Mouse (Mus musculus) right cerebral cortex, adult 2 months (tissue): ENCODE measurements around the gene Atp2a2.
A peak's percentile ranks its signal among the peaks of the same experiment; 100 is the strongest.

Experiments
- DNase-seq, 2 experiments: peaks; one replicate each; pipeline ENCODE4 v3.0.0; 2021 to 2022; ENCODE audit warnings: low spot score in 2 of 2

Atp2a2 gene

GRCm38 (mm10) chr5:122520254-122521129 lies 18.5 kb upstream of the Atp2a2 start:
- no peak for DNase-seq

GRCm38 (mm10) chr5:122519043-122519660 lies 17.1 kb upstream of the Atp2a2 start:
- DNase-seq: no peak

GRCm38 (mm10) chr5:122518247-122518646 lies 16.2 kb upstream of the Atp2a2 start:
- DNase-seq: no peak

- no peak for DNase-seq
Observed at GRCm38 (mm10) chr5:122516901-122517300, 14.9 kb upstream of the Atp2a2 start.

GRCm38 (mm10) chr5:122516029-122516730 lies 14.2 kb upstream of the Atp2a2 start:
- DNase-seq: no peak

- no peak for DNase-seq
Observed at GRCm38 (mm10) chr5:122514127-122514521, 12.1 kb upstream of the Atp2a2 start.

DNA sequence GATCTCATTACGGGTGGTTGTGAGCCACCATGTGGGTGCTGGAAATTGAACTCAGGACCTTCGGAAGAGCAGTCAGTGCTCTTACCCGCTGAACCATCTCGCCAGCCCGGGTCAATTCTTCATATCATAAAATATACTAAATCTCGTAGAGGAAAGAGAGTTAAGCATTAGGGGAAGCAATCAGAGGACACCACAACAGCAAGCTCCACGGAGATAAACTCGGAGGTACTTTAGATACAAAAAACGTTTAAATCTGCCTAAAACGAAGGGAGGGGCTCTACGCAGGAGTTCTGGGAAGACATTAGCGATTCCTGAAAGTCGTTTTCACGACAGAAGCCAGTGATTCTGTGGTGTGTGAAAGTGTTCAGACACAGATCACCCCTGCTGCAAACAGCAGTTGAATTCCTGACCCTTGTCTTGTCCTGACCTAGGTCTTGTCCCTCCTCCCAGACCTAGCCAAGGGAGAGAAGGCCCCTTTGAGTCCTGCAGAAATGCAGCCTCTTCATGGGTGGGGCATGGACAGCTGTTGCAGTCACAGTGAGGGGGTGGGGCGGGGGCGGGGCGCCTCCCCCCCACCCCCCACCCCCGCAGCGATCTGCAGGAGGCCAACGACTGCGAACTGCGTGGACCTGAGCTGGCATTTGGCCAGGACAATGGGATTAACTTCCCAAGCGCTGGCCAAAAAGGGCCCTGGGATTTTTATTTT lies 11.5 kb upstream of the Atp2a2 start:
- DNase-seq: no peak

GRCm38 (mm10) chr5:122512011-122512410 lies 10.0 kb upstream of the Atp2a2 start:
- no peak for DNase-seq

GRCm38 (mm10) chr5:122511405-122511804 lies 9.4 kb upstream of the Atp2a2 start:
- no peak for DNase-seq

DNA sequence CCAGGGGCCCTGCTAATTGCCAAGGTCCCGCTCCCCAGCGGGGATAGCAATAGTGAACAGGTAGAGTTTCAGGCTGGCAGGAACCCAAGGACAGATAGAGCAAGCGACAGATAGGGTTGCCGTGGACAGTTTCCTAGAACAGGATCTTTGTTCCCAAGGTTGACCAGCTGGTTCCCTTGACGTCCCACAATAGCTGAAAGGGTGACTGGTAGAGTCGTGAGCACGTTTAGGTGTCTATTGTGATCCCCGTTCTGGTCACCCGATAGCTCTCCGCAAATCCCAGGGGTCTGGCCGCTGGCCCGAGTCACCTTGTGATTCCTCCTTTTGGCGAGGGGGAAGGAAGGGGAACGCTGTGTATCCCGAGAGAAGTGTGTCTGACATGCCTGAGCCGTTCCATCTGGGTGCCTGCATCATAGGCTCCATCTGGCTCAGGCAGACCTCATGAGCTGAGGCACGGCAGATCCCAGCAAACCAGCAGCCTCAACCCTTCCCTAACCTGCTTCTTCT lies 8.7 kb upstream of the Atp2a2 start:
- no peak for DNase-seq

GRCm38 (mm10) chr5:122509608-122510007 lies 7.6 kb upstream of the Atp2a2 start:
- no peak for DNase-seq

- DNase-seq: no peak
Observed at GRCm38 (mm10) chr5:122508861-122509306, 6.9 kb upstream of the Atp2a2 start.

- DNase-seq: no peak
Observed at GRCm38 (mm10) chr5:122507396-122507795, 5.4 kb upstream of the Atp2a2 start.

DNA sequence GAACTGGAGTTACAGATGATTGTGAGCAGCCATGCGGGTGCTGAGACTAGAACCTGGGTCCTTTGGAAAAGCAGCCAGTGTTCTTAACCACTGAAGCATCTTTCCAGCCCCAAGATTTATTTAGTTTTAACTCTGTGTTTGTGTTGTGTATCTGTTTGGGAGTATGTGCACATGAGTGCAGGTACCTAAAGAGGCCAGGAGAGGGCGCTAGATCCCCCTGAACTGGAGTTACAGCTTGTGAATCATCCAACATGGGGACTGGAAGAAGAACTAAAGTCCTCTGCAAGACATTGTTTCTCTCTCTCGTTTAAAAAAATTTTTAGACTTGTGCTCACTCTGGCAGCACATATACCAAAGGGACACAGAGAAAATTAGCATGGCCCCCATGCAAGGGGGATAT lies 4.4 kb upstream of the Atp2a2 start:
- no peak for DNase-seq

DNA sequence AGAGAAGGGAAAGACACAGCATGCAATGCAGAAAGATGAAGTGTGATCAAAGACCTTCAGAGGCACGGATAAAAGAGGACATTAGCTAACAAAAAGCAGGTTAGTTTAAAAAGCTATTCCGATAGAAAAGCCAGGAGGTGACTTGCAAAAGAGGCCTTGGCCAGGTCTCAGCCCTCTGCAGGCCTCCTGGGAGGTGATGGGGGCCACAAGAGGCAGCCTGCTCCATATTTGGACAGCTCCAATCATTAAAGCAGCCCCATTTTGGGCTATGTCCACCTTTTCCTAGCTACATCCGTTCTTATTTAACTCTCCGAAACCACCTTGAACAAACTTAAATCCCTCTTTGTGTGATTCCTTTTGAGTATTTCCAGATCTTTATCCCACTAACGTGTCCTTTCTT lies 3.5 kb upstream of the Atp2a2 start:
- DNase-seq: no peak

- DNase-seq: no peak
Observed at GRCm38 (mm10) chr5:122503760-122504119, 1.7 kb upstream of the Atp2a2 start.

DNA sequence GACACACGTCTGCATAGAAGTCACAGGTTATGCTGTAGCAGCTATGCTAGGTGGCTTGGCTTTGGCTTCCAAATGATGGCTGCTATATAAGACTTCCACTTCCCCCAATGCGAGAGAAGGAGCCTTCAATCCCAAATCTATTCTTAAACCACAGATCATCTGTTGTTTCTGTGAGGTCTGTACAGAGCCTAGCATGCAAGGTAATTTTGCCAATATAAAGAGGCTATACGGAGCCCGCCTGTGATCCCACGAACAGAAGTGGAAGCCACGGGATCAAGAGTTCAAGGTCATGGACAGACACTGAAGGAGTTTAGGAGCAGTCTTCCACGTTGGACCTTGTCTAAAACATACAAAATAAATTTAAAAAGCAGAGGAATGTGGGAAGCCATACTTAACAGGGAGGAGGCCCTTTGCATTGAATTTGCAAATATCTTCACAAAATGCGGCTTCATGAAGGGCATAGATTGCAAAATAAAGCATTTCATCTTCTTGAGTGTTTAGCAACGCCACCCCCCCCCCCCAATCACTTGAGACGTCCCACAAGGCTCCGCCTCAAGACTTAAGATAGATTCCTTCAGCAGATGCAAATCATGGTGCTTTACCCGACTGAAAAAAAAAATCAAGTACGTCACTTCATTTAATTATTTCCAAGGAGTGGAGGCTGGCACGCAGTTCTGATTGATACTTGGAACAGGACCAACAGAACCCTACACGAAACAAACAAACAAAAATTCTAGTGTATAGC lies 1.2 kb upstream of the Atp2a2 start:
- peak in 1 of 2 experiments; percentile 27 for DNase-seq

GRCm38 (mm10) chr5:122501101-122502076 lies 636 bp downstream of the Atp2a2 start:
- peak; percentile 33 to 43 for DNase-seq

DNA sequence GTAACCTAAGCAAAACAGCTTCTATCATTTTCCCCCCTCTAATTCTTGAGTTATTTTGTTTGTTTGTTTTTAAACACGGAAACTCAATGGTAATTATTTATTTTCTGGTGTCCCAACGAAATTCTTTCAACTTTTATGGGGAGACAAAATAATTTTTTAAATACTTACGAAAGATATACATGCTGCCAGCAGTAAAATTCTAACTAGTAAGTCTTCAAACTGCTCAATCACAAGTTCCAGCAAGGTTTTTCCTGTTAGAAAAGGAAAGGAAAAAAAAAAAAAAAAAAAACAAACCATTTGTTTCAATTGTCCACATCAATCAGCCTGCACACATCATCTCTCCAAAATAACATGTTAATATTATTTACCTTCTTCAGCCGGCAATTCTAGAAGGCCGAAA lies 1.5 kb downstream of the Atp2a2 start:
- DNase-seq: no peak

- no peak for DNase-seq
Observed at GRCm38 (mm10) chr5:122500141-122500540, 1.9 kb downstream of the Atp2a2 start.
